Mouse (Mus musculus): ENCODE results near the gene Rbpj. TPM values are rescaled to one million over a fixed set of nuclear protein-coding genes. Genes with fewer than 3 reads are reported as not detected.

Gene Rbpj
- total RNA-seq, 2 experiments from 2014 or later = 28.6 to 34.3 TPM

GRCm38 (mm10) chr5:53467602-53468001, 1.6 kb downstream of the Rbpj start:
- ATAC-seq (replicated peaks; ENCODE audit: low FRiP score, low TSS enrichment, poor library complexity, severe bottlenecking) = no peak

GRCm38 (mm10) chr5:53468366-53468765, 2.4 kb downstream of the Rbpj start:
- no peak for ATAC-seq (replicated peaks; ENCODE audit: low FRiP score, low TSS enrichment, poor library complexity, severe bottlenecking)

DNA sequence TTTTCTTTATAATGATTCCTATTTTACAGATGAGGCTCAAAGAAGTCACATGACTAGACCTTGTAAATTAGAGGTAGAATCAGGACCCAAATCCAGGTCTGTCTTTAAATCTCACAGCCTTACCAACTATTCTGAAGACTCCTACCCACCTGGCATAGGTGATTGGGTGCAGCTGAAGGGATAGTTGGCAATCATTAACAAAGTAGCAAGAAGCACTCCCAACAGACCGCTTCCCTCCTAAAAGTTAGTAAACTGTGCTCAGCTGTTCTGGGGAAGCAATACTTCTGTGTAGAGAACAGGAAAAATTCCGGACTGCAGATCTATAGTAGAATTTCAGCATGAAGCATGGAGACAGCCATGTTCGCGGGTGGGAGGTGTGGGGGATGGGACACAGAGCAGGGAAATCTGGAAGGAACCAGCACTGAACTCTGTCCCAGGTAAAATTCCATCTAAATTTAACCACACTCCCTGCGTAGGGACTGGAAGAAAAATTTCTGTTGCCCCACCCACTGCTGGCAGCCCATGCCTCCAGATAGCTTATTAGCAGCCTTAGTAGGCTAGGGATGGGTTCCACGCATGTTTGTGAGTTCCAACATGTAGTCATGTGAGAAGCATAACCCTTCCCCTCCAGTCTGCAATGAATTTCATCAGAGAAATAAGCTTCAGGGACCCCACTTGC, 3.3 kb downstream of the Rbpj start:
- no peak for ATAC-seq (replicated peaks; ENCODE audit: low FRiP score, low TSS enrichment, poor library complexity, severe bottlenecking)

DNA sequence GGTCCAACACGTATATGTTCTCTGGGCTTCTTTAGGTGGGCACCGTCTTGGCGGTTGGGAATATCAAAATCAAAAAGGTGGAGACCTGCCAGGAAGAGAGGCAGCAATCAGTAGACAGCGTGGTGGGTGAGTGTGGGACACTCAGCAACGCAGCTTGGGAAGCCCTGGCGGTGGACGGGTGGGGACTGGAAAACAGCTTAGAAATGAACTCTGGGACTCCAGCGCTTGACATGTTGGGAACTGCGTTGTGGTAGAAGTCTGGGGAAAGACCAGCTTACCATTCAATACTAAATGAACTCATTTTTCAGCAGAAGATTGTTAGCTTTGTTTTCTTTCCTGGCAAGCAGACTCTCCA, 3.8 kb downstream of the Rbpj start:
- no peak for ATAC-seq (replicated peaks; ENCODE audit: low FRiP score, low TSS enrichment, poor library complexity, severe bottlenecking)

- ATAC-seq (replicated peaks; ENCODE audit: low FRiP score, low TSS enrichment, poor library complexity, severe bottlenecking) = no peak
These were observed 4.5 kb downstream of the Rbpj start for GRCm38 (mm10) chr5:53470141-53471079.

DNA sequence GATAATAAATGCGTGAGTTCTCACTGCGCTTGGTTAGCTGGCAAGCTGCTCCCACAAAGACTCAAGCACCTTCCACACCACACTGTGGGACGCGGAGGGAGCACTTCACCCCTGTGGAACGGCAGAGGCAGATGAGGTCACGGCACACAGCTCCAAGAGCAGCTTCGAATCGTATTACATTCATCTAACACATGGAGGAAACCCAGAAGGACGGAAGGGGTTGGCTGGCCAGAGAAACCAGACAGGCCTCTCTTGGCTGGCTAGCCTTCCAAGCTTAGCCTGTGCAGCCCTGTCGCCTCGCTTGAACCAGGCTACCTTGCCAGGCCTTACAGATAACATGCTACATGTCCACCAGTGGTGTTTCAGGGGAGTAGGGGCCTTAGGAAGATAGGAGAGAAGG, 6.5 kb downstream of the Rbpj start:
- no peak for ATAC-seq (replicated peaks; ENCODE audit: low FRiP score, low TSS enrichment, poor library complexity, severe bottlenecking)

GRCm38 (mm10) chr5:53479161-53479560, 13.2 kb downstream of the Rbpj start:
- no peak for ATAC-seq (replicated peaks; ENCODE audit: low FRiP score, low TSS enrichment, poor library complexity, severe bottlenecking)

DNA sequence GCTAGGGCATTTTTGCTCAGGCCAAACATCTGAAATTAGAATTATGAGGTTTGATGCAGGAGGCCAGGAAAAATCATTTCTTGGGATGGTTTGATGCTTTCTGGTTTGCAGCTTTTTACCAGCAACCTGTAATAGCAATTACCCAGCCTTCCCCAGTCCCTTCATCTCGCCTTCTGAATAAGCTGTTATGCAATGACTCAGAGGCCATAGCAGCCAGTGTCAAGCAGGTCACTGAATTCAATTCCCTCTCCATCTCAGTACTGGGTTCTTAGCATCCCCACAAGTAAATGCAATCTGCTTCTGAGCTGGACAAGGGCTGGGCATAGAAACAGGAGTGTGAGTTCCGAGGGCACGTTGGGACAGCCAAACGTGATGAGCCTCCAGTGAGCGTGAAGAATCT, 13.9 kb downstream of the Rbpj start:
- no peak for ATAC-seq (replicated peaks; ENCODE audit: low FRiP score, low TSS enrichment, poor library complexity, severe bottlenecking)

- no peak for ATAC-seq (replicated peaks; ENCODE audit: low FRiP score, low TSS enrichment, poor library complexity, severe bottlenecking)
These were observed 15.1 kb downstream of the Rbpj start for GRCm38 (mm10) chr5:53481021-53481420.

- no peak for ATAC-seq (replicated peaks; ENCODE audit: low FRiP score, low TSS enrichment, poor library complexity, severe bottlenecking)
These were observed 19.2 kb downstream of the Rbpj start for GRCm38 (mm10) chr5:53485069-53485628.

GRCm38 (mm10) chr5:53485934-53486475, 20.1 kb downstream of the Rbpj start:
- no peak for ATAC-seq (replicated peaks; ENCODE audit: low FRiP score, low TSS enrichment, poor library complexity, severe bottlenecking)

GRCm38 (mm10) chr5:53486966-53487592, 21.1 kb downstream of the Rbpj start:
- no peak for ATAC-seq (replicated peaks; ENCODE audit: low FRiP score, low TSS enrichment, poor library complexity, severe bottlenecking)

- ATAC-seq (replicated peaks; ENCODE audit: low FRiP score, low TSS enrichment, poor library complexity, severe bottlenecking) = no peak
These were observed 24.7 kb downstream of the Rbpj start for GRCm38 (mm10) chr5:53490697-53491099.

GRCm38 (mm10) chr5:53493756-53494155, 27.8 kb downstream of the Rbpj start:
- no peak for ATAC-seq (replicated peaks; ENCODE audit: low FRiP score, low TSS enrichment, poor library complexity, severe bottlenecking)

DNA sequence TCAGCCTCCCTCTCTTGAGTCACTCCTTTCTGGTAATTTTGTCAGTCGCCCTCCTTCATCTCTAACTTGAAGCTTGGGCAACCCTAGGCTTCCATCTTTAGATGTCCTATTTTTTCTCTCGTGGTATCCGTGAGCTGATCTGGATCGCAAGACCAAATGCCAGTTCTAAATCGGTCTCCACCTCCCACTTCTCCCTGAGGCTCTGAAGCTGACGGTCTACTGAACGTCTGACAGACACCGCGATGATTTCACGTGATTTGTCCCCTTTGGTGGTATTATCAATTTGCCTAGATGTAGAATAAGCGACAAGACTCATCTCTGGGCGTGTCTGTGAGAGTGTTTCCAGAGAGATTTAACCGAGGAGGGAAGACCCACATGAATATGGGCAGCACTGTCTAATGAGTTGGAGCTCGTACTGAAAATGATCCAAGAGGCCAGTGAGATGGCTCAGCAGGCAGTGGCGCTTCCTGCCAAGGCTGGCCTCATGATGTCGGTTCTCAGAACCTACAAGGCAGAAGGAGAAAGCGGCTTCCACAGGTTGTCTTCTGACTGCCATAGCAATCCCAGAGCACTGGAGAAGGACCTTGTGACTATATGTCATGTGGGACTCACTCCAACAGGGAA, 28.7 kb downstream of the Rbpj start:
- no peak for ATAC-seq (replicated peaks; ENCODE audit: low FRiP score, low TSS enrichment, poor library complexity, severe bottlenecking)

DNA sequence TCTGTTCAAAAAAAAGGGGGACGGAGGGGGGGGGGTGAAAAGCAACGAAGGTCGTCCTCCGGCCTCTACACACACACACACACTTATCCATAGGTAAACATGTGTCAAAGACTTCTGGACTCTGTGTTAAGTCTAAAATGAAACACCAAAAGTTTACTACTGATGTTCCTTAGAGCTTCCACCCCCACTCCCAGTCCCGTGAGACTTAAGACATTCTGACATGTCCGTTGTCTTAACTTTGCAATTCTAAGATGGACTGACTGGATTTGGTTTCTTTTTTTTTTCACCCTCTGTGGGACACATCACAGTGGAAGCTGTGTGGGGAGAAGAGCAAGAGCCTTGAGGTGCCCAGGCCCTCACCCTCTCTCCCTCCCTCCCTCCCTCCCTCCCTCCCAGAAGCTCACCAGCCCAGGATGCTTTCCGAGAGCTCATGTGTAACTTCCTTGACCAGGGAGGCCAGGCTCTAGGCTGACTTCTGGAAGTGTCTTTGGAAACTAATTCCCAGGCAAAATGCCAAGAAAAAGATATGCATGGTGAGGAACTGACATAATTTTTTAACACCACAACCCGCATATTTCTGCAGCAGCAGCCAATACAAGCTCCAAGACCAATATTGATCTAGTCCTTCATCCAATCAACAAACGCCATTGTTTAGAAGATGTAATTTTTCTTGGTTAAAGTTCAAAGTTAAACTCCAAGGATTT, 31.0 kb downstream of the Rbpj start:
- no peak for ATAC-seq (replicated peaks; ENCODE audit: low FRiP score, low TSS enrichment, poor library complexity, severe bottlenecking)

DNA sequence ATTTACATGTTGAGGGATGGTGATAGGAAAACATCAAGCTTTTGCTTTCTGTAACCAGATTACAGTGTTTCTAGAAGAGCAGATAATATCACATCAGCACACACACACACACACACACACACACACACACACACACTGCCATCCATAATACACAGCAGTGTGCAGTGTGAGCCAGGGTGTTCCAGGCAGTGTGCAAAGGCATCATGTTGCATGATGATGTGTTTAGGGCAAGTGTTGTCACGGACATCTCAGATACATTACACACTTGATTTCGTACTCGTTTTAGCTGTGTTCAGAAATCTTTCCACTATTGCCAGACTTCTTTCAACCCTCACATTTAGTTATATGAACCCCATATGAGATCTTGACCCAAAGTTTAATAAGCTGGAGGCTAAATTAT, 33.6 kb downstream of the Rbpj start:
- ATAC-seq (replicated peaks; ENCODE audit: low FRiP score, low TSS enrichment, poor library complexity, severe bottlenecking) = no peak

GRCm38 (mm10) chr5:53500509-53501145, 34.7 kb downstream of the Rbpj start:
- ATAC-seq (replicated peaks; ENCODE audit: low FRiP score, low TSS enrichment, poor library complexity, severe bottlenecking) = no peak
